Mouse (Mus musculus): ENCODE data around the gene Cracr2a.

The Cracr2a gene

GRCm38 (mm10) chr6:127687181-127687860 lies 126.2 kb downstream of the Cracr2a start:
- in situ Hi-C loops (cut with MboI; ENCODE audit: low sequenced_read_pairs): no loop called here

GRCm38 (mm10) chr6:127692298-127692697 lies 131.2 kb downstream of the Cracr2a start:
- in situ Hi-C loops (cut with MboI; ENCODE audit: low sequenced_read_pairs): no loop called here

- in situ Hi-C loops (cut with MboI; ENCODE audit: low sequenced_read_pairs): no loop called here
Measured at GRCm38 (mm10) chr6:127693681-127694080, 132.5 kb downstream of the Cracr2a start.

- in situ Hi-C loops (cut with MboI; ENCODE audit: low sequenced_read_pairs): no loop called here
Measured at GRCm38 (mm10) chr6:127701036-127701783, 140.1 kb downstream of the Cracr2a start.

GRCm38 (mm10) chr6:127708218-127708628 lies 147.1 kb downstream of the Cracr2a start:
- in situ Hi-C loops (cut with MboI; ENCODE audit: low sequenced_read_pairs): no loop called here

- in situ Hi-C loops (cut with MboI; ENCODE audit: low sequenced_read_pairs): no loop called here
Measured at GRCm38 (mm10) chr6:127714906-127715305, 153.8 kb downstream of the Cracr2a start.

GRCm38 (mm10) chr6:127715428-127715827 lies 154.3 kb downstream of the Cracr2a start:
- in situ Hi-C loops (cut with MboI; ENCODE audit: low sequenced_read_pairs): no loop called here

- in situ Hi-C loops (cut with MboI; ENCODE audit: low sequenced_read_pairs): no loop called here
Measured at GRCm38 (mm10) chr6:127717239-127718137, 156.3 kb downstream of the Cracr2a start.

GRCm38 (mm10) chr6:127719875-127720274 lies 158.7 kb downstream of the Cracr2a start:
- in situ Hi-C loops (cut with MboI; ENCODE audit: low sequenced_read_pairs): no loop called here

- in situ Hi-C loops (cut with MboI; ENCODE audit: low sequenced_read_pairs): no loop called here
Measured at GRCm38 (mm10) chr6:127723126-127723525, 162.0 kb downstream of the Cracr2a start.
